Comparison of ENCODE assay signal across 28 mouse cellular contexts in genomic region chr17:62836598-62837106, GRCm38 (mm10). TPM values are rescaled to one million over a fixed set of nuclear protein-coding genes. Genes with fewer than 3 reads are reported as not detected.
DNase-seq lines count a peak whose midpoint lies in the region; ATAC-seq and TF ChIP-seq lines count a peak whose summit lies in the region.
"Had no signal": no experiment of that assay in that cellular context is flagged by ENCODE, and none has a peak within 500 bp of the region (broad histone marks: within the 10 kb centered on the region; RNA-seq: fewer than 3 reads in every experiment).

No protein-coding gene starts in this region.

- TF ChIP-seq CTCF in lung, adult 2 months (IDR thresholded peaks at IDR 0.05; ENCODE audit: insufficient read depth, low read length) = no peak

- no peak overlapping the region for H3K9ac ChIP-seq in kidney, embryonic 15.5 days
- H3K9ac ChIP-seq: forebrain, embryonic 13.5 days; heart, embryonic 12.5 days; heart, embryonic 15.5 days; hindbrain, embryonic 13.5 days had no signal

- H3K27ac ChIP-seq in kidney, embryonic 15.5 days = peak overlapping the region; percentile 18; the same call in 1 of the 2 replicates
- H3K27ac ChIP-seq: forebrain, embryonic 10.5 days; forebrain, embryonic 13.5 days; heart, embryonic 15.5 days; hindbrain, embryonic 10.5 days; hindbrain, embryonic 13.5 days had no signal

- no peaks in the 10 kb centered on the region; the same call in 1 of the 2 replicates for H3K36me3 ChIP-seq in kidney, embryonic 15.5 days
- H3K36me3 ChIP-seq: hindbrain, embryonic 13.5 days had no signal

- peaks cover 14% of the 10 kb centered on the region for H3K4me1 ChIP-seq in kidney, embryonic 15.5 days
- no peaks in the 10 kb centered on the region for H3K4me1 ChIP-seq in lung, adult 2 months (ENCODE audit: control insufficient read depth, insufficient read depth, low read length)
- H3K4me1 ChIP-seq: forebrain, embryonic 13.5 days had no signal

- intact Hi-C loops in left cerebral cortex, postnatal 25 days (cut with DNase I) = no loop called here

- no peak for DNase-seq in kidney, adult 8-10 months
- peak; percentile 69 for DNase-seq in forelimb bud, embryonic 11.5 days (ENCODE audit: low read depth, low spot score)
- DNase-seq in hindlimb bud, embryonic 11.5 days (ENCODE audit: extremely low spot score, low read depth, low spot score) = peak; percentile 87
- no peak for DNase-seq in left cerebral cortex, postnatal 25 days (ENCODE audit: low spot score in 2 of 2)
- no peak for DNase-seq in lung, adult 2 months
- DNase-seq: adrenal gland, adult 2 months; adrenal gland, postnatal 14 days; cerebellum, adult 11 months; cerebellum, adult 2 months; cerebellum, adult 9-11 months; cerebellum, postnatal 25 days; embryo, embryonic 11 days; gastrocnemius, postnatal 25 days; heart, adult 18-20 months; heart, postnatal 10 days; heart, postnatal 36 days had no signal

- no peaks in the 10 kb centered on the region for H3K9me3 ChIP-seq in kidney, embryonic 15.5 days (replicated peaks)
- H3K9me3 ChIP-seq: heart, embryonic 15.5 days; hindbrain, embryonic 13.5 days had no signal

- H3K4me2 ChIP-seq in kidney, embryonic 15.5 days = no peak overlapping the region
- H3K4me2 ChIP-seq: forebrain, embryonic 13.5 days; heart, embryonic 12.5 days; heart, embryonic 15.5 days; hindbrain, embryonic 13.5 days had no signal

- WGBS in kidney, embryonic 15.5 days = 30% methylated on average over 6 of the region's 6 CpGs
- WGBS in lung, adult 2 months = 84% methylated on average over 6 of the region's 6 CpGs

- TF ChIP-seq POLR2A in lung, adult 2 months (IDR thresholded peaks at IDR 0.05; ENCODE audit: borderline replicate concordance, extremely low read depth, low read depth, low read length) = no peak

- H3K27me3 ChIP-seq in kidney, embryonic 15.5 days = no peaks in the 10 kb centered on the region
- H3K27me3 ChIP-seq: forebrain, embryonic 13.5 days; heart, embryonic 12.5 days; heart, embryonic 15.5 days; hindbrain, embryonic 13.5 days had no signal

- peak; percentile 40; the same call in 1 of the 2 replicates for ATAC-seq in kidney, embryonic 15.5 days (replicated peaks; ENCODE audit: low FRiP score)
- ATAC-seq: CD4-positive, CD25-positive, alpha-beta regulatory T cell, adult 4 months; forebrain, embryonic 13.5 days; forebrain, embryonic 16.5 days; hindbrain, embryonic 16.5 days had no signal

- no peak overlapping the region for H3K4me3 ChIP-seq in kidney, embryonic 15.5 days (replicated peaks)
- H3K4me3 ChIP-seq in lung, adult 2 months (replicated peaks; ENCODE audit: extremely low read depth, low read depth, low read length) = no peak overlapping the region
- H3K4me3 ChIP-seq: forebrain, embryonic 10.5 days; forebrain, embryonic 13.5 days; heart, embryonic 12.5 days; heart, embryonic 15.5 days; hindbrain, embryonic 10.5 days; hindbrain, embryonic 13.5 days had no signal

RNA-seq across cellular contexts. Expression of gene Efna5, which starts 44.5 kb away (rescaled TPM):
- 29.9 and 33.7 TPM in 2 replicates for polyA plus RNA-seq in kidney, embryonic 15.5 days (2015; fragmentation: Nextera tagmentation; extraction: Ambion mirVana)
- total RNA-seq in left cerebral cortex, postnatal 25 days (2021) = 10 to 100 TPM; 32.8 to 41.5 TPM
- 1.5 and 2.3 TPM in 2 replicates for polyA plus RNA-seq in lung, adult 2 months (2012; rRNA removed)
- total RNA-seq: common myeloid progenitor, adult 5-6 weeks; MEL had no signal

Comparison
In these comparisons a context has a peak if more than half of its experiments do, and no peak if none do; other contexts are left out.
1. DNase-seq: peak in forelimb bud, embryonic 11.5 days (single experiment) and hindlimb bud, embryonic 11.5 days (single experiment); none in kidney, adult 8-10 months (0 of 2), left cerebral cortex, postnatal 25 days (0 of 2) and lung, adult 2 months (single experiment).